Mouse (Mus musculus) heart, embryonic 16.5 days (tissue): Measurements from ENCODE around the gene Fam57b. TPM values are rescaled to one million over a fixed set of nuclear protein-coding genes. Genes with fewer than 3 reads are reported as not detected.

ENCODE experiments used
- ATAC-seq: fragments of 200-750 bp; cut with Nextera tagmentation; replicated peaks from 2 replicates; pipeline ENCODE4 v1.8.0; 2017; ENCODE audit warnings: moderate number of reproducible peaks; ENCODE audit not compliant: insufficient read depth, low FRiP score; ENCODE audit errors: extremely low read depth
- H3K27ac ChIP-seq: fragments of 300-500 bp; sonication (generic); 2 replicates; pipeline ENCODE4 v1.5.1; 2014; ENCODE audit warnings: mild to moderate bottlenecking, low read length, control low read depth, moderate library complexity
- H3K27me3 ChIP-seq: fragments of 300-500 bp; sonication (generic); 2 replicates; pipeline ENCODE4 v1.6.1; 2014; ENCODE audit warnings: low read length, mixed read lengths; ENCODE audit not compliant: control insufficient read depth, insufficient read depth
- H3K36me3 ChIP-seq: fragments of 300-500 bp; sonication (generic); 2 replicates; pipeline ENCODE4 v1.6.1; 2014; ENCODE audit not compliant: control insufficient read depth, insufficient read depth
- H3K4me1 ChIP-seq: fragments of 300-500 bp; sonication (generic); 2 replicates; pipeline ENCODE4 v1.6.1; 2014; ENCODE audit warnings: low read length, mixed read lengths; ENCODE audit not compliant: control insufficient read depth, insufficient read depth
- H3K4me2 ChIP-seq: fragments of 300-500 bp; sonication (generic); 2 replicates; pipeline ENCODE4 v1.6.1; 2014; ENCODE audit warnings: low read depth, mild to moderate bottlenecking, control low read depth, low read length
- H3K4me3 ChIP-seq: fragments of 300-500 bp; sonication (generic); 2 replicates; pipeline ENCODE4 v1.5.1; 2014; ENCODE audit warnings: mild to moderate bottlenecking, control low read depth, low read length
- H3K9ac ChIP-seq: fragments of 300-500 bp; sonication (generic); 2 replicates; pipeline ENCODE4 v1.6.1; 2014; ENCODE audit warnings: low read length, control low read depth
- H3K9me3 ChIP-seq: fragments of 300-500 bp; sonication (generic); replicated peaks from 2 replicates; pipeline ENCODE4 v1.6.1; 2016; ENCODE audit warnings: low read length; ENCODE audit not compliant: control insufficient read depth
- WGBS: fragments of 180-500 bp; shearing (Covaris S2); extraction: QIAGEN DNeasy Blood & Tissue Kit; methylation state at CpG from one replicate; pipeline ENCODE4 v1.1.7; 2014; 5-methylcytosine and 5-hydroxymethylcytosine counted together
- polyA plus RNA-seq: library from polyadenylated mRNA; unstranded; fragments of >200 nt; fragmentation: Nextera tagmentation; extraction: Ambion mirVana; gene quantifications from 2 replicates; pipeline ENCODE4 v1.2.1, GENCODE M21; 2015

Fam57b gene
- polyA plus RNA-seq, 1 experiment from 2014 or later, result 1.4 TPM

DNA sequence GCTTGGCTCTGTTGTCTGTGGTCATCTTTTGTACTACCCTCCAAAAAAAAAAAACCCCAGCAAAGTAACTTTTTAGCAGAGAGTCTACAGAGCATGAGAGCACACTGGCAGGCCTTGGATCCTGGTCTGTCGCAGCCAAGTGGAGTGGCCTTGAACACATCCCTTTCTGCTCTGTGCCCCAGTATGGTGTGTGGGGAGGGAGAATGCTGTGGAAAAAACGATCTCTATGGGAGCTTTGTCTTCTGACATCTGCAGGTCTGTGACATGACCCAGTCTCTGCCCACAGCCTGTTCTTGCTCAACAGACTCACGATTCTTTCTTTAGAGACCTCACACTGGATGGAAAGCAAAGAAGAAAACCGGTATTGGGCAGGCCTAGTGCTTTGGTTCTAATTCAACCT is 36.5 kb upstream of the Fam57b start:
- Histone ChIP-seq H3K27ac (peak overlapping the region; percentile 93), H3K9ac (peak overlapping the region; percentile 92; the same call in 1 of the 2 replicates), H3K36me3 (peaks cover 14% of the 10 kb centered on the region), H3K9me3 (no peaks in the 10 kb centered on the region), H3K4me3 (peak overlapping the region; percentile 79), H3K27me3 (no peaks in the 10 kb centered on the region), H3K4me1 (peaks cover 30% of the 10 kb centered on the region), H3K4me2 (peak overlapping the region; percentile 93)
- no peak for ATAC-seq
- 52% methylated on average over 4 of the region's 4 CpGs for WGBS

DNA sequence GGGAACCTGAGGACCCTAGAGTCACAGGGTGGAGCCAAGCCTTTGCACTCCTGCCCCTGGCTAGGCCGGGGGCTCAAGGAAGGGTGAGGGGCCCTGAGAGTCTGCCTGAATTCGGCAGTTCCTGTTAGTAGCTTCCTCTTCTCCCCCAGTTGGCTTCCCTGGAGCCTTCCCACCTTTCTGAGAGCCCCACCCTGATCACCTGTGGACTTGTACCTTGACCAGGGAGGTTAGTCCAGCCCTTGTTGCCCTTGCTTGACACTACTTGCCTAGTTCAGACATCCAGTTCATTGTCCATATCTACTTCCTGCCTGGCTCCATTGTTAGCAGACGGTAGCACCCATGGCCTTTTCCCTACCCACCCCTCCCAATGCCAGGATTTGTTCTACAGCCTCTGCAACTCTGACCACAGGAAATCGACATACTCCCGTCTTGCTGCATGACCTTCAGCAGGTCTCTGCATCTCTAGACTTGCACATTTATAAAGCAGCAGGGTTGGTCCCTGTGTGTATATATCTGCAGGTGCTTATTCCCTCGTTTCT is 35.9 kb upstream of the Fam57b start:
- H3K4me1 ChIP-seq, result peaks cover 30% of the 10 kb centered on the region

DNA sequence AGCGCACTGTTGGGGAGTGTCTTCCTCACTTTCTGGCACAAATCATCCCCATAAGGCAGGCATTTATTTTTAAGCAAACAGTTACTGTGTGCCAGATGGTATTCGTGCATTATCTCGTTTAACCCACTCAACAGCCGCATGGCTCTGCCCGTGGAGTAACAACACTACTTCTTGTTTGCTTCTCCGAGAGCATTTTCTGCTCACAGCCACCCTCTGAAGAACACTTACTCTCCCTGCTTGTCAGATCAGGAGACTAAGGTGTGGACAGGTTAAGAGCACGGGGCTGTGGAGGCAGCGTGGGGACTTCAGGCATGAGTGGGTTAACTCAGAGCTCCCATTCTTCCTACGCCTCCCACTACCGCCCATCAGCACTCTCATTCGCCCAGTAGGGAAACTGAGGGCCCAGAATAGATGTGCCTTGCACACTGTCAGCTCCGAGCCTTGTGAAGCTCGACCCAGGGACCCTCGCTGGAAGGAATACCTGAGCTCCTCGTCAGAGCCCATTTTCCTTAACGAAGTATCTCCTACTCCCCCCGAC is 34.9 kb upstream of the Fam57b start:
- Histone ChIP-seq H3K4me3 (no peak overlapping the region), H3K9ac (peak overlapping the region; percentile 11; the same call in 1 of the 2 replicates), H3K9me3 (no peaks in the 10 kb centered on the region), H3K4me2 (peak overlapping the region; percentile 17; the same call in 1 of the 2 replicates), H3K4me1 (peaks cover 30% of the 10 kb centered on the region), H3K36me3 (peaks cover 19% of the 10 kb centered on the region), H3K27ac (peak overlapping the region; percentile 4; the same call in 1 of the 2 replicates), H3K27me3 (no peaks in the 10 kb centered on the region)
- ATAC-seq, result no peak
- WGBS, result 45% methylated on average over 17 of the region's 17 CpGs

More for the DNA sequence above, 35.9 kb upstream of the Fam57b start:
- peaks cover 16% of the 10 kb centered on the region for H3K36me3 ChIP-seq
- H3K9me3 ChIP-seq, result no peaks in the 10 kb centered on the region
- H3K4me2 ChIP-seq, result peak overlapping the region; percentile 93
- peak overlapping the region; percentile 10; the same call in 1 of the 2 replicates for H3K9ac ChIP-seq
- ATAC-seq, result no peak
- WGBS, result 58% methylated on average over 6 of the region's 6 CpGs
- H3K27me3 ChIP-seq, result no peaks in the 10 kb centered on the region
- peak overlapping the region; percentile 93 for H3K27ac ChIP-seq
- peak overlapping the region; percentile 79; the same call in 1 of the 2 replicates for H3K4me3 ChIP-seq

DNA sequence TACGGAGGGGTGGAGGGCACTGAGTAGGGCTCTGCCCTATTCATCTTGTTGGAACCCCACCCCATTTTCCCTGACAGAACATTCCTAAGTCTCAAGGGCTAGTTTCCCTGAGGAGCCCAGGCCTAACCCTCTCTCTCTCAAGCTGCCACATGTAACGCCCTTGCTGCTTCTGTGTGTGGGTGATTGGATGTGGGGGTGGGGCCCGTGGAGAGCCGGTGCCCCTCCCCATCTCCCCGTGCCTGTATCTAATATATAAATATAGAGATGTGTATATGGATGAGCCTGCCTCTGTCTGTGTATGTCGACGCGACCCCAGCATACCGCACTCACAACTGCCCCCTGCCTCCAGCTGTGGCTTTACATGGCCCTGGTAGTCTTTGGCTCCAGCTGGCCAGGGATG is 31.9 kb upstream of the Fam57b start:
- peaks cover 24% of the 10 kb centered on the region for H3K36me3 ChIP-seq
- no peaks in the 10 kb centered on the region for H3K9me3 ChIP-seq
- 86% methylated on average over 9 of the region's 9 CpGs for WGBS
- H3K4me1 ChIP-seq, result peaks cover 23% of the 10 kb centered on the region
- H3K4me2 ChIP-seq, result no peak overlapping the region
- H3K9ac ChIP-seq, result no peak overlapping the region
- H3K27ac ChIP-seq, result no peak overlapping the region
- ATAC-seq, result no peak
- no peaks in the 10 kb centered on the region for H3K27me3 ChIP-seq
- no peak overlapping the region for H3K4me3 ChIP-seq

DNA sequence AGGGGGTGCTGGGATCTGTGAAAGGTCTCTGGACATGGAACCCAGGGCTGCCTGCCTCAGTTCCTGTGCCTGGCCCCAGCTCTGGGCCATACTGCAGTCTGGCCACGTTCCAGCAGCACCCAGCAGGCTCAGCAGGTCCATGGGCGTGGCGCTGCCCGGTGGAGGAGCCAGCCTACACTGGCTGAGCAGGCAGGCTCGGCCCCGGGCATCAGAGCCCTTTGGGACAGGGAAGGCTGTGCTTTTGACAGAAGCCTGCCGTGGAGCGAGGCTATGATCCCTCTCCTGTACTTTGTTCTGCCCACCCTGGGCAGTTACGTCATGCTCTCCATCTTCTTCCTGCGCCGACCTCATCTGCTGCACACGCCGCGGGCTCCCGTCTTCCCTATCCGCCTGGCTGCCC is 31.3 kb upstream of the Fam57b start, which contains the start of gene Gdpd3:
Gdpd3 (plus strand) TSS at position 134 of the 400 bp plus-strand sequence.
- Histone ChIP-seq H3K4me2 (no peak within 1 kb of the TSS), H3K4me3 (no peak within 1 kb of the TSS), H3K36me3 (peaks cover 22% of the 10 kb centered on the region), H3K9me3 (no peaks in the 10 kb centered on the region), H3K27ac (no peak within 1 kb of the TSS), H3K4me1 (peaks cover 16% of the 10 kb centered on the region), H3K9ac (no peak within 1 kb of the TSS), H3K27me3 (no peaks in the 10 kb centered on the region)
- ATAC-seq, result no peak
- 90% methylated on average over 16 of the region's 16 CpGs for WGBS

DNA sequence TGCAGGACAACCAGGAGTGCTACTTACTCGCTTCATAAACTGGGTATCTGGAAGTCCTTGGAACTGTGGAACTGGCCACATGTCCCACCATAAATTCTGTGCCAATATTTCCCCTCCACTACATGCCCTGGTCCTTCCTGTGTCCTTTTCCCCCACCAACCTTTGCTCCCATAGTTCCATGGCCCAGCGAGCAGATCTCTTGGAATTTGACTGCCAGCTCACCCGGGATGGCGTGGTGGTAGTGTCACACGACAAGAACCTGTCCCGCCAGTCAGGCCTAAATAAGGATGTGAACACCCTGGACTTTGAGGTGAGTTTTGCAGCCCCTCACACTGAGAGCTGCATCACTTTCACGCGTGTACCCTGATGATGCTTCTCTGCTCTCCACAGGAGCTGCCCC is 30.5 kb upstream of the Fam57b start:
- Histone ChIP-seq H3K27me3 (no peaks in the 10 kb centered on the region), H3K9me3 (no peaks in the 10 kb centered on the region), H3K27ac (no peak overlapping the region), H3K4me1 (peaks cover 8% of the 10 kb centered on the region), H3K9ac (no peak overlapping the region), H3K4me2 (no peak overlapping the region), H3K4me3 (no peak overlapping the region), H3K36me3 (peaks cover 20% of the 10 kb centered on the region)
- no peak for ATAC-seq
- 89% methylated on average over 8 of the region's 8 CpGs for WGBS

DNA sequence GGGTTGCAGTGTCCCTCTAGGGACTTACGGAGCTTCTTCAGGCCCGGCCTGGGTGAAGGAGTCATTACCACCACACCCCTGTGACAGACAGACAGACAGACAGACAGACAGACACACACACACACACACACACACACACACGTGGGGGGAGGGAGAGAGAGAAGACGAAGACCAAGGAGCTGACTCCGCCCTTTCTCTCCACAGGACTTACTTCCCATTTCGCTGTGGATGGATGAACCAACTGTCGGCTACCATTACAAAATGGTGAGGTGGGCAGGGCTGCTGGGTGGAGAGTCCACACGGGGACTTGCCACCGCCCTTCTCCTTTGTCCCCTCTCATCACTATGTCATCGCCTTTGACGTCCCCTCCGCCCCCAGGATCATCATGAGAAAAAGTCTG is 26.7 kb upstream of the Fam57b start:
- H3K9ac ChIP-seq, result no peak overlapping the region
- H3K36me3 ChIP-seq, result peaks cover 12% of the 10 kb centered on the region
- peaks cover 1% of the 10 kb centered on the region for H3K4me1 ChIP-seq
- no peak overlapping the region for H3K4me2 ChIP-seq
- H3K27ac ChIP-seq, result no peak overlapping the region
- H3K4me3 ChIP-seq, result no peak overlapping the region
- no peak for ATAC-seq
- H3K27me3 ChIP-seq, result no peaks in the 10 kb centered on the region
- 79% methylated on average over 12 of the region's 12 CpGs for WGBS
- no peaks in the 10 kb centered on the region for H3K9me3 ChIP-seq

DNA sequence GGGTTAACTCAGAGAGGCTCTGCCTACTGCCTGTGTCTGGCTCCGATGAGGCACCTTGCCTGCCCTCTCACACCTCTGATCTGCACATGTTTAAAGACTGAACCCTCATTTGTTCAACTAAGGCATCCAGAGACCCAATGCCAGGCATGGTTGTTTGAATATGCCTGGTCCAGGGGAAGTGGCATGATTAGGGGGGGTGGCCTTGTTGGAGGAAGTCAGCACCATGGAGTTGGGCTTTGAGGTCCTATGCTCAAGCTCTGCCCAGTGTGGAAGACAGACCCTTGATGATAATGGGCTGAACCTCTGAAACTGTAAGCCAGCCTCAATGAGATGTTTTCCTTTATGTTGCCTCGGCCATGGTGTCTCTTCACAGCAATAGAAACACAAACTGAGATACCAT is 24.1 kb upstream of the Fam57b start:
- Histone ChIP-seq H3K9ac (no peak overlapping the region), H3K36me3 (peaks cover 7% of the 10 kb centered on the region; the same call in 1 of the 2 replicates), H3K4me3 (no peak overlapping the region), H3K4me1 (peaks cover 21% of the 10 kb centered on the region), H3K27ac (no peak overlapping the region), H3K27me3 (no peaks in the 10 kb centered on the region), H3K4me2 (no peak overlapping the region), H3K9me3 (no peaks in the 10 kb centered on the region)
- no peak for ATAC-seq
- WGBS, result 78% methylated on average over 2 of the region's 2 CpGs

DNA sequence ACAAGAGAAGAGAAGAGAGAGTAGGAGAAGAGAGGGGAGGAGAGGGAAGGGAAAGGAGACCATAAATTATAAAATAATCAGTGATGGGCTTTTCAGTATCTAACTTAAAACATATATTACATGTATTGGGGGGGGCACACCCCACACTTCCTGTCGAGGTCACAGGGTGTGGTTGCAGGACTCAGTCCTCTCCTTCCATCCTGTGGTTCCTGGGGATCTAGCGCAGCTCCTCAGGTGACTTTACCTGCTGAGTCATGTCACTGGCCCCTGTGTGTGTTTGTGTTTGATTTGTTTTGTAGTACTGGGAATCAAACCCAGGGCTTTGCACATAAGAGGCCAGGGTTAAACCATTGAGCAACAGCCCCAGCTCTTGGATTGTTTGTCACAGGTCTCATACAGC is 23.0 kb upstream of the Fam57b start:
- H3K36me3 ChIP-seq, result peaks cover 7% of the 10 kb centered on the region; the same call in 1 of the 2 replicates
- H3K4me3 ChIP-seq, result no peak overlapping the region
- H3K27ac ChIP-seq, result no peak overlapping the region
- no peak overlapping the region for H3K4me2 ChIP-seq
- H3K27me3 ChIP-seq, result no peaks in the 10 kb centered on the region
- H3K9me3 ChIP-seq, result no peaks in the 10 kb centered on the region
- 79% methylated on average over 2 of the region's 2 CpGs for WGBS
- ATAC-seq, result no peak
- H3K9ac ChIP-seq, result no peak overlapping the region
- H3K4me1 ChIP-seq, result peaks cover 21% of the 10 kb centered on the region
